Mouse (Mus musculus): ENCODE measurements around the gene Elmod2.
A peak's percentile ranks its signal among the peaks of the same experiment; 100 is the strongest.
"Not testable (repeated sequence)": the region's sequence is repeated elsewhere in the genome, so short reads cannot be mapped to it uniquely, and the experiment has no call there.

Gene Elmod2

DNA sequence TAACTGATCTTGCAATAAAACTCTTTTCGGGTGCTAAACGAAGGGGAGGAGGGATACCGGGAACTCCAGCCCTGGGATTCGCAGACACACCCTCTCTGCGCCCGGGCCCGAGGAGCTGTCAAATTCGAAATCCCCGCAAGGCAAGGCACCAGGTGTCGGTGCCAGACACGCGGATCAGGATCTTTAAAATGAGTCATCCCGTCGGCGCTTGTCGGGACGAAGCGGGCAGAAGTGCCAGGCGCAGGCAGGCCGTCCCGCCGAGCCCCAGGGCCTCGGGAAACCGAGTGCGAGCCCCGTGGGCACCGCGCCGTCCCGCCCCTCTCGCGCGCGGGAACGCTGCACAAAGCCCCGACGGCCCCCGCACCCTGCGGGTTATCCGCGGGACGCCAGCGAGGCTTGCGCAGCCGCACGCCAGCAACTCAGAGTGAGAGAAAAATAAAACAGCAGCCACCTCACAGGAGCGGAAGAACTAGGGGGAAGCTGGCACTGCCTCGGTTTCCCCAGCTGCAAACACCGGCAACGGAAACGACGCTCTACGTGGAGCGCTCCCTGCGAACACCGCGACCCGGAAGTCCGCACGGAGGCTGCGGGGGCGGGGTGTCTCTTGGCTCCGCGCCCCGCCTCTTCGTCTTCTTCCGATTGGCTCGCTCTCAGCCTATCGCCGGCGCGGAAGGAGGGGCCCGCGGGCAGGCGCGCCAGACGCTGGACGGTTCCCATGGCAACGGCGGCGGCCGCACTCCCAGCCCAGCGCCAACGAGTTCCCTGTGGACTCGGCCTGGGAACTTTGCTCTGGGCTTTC, at the start of gene Elmod2:
Gene Elmod2, minus strand, starts transcription at position 588 of the 799 bp plus-strand sequence.
- peak; percentile 87 to 94 for DNase-seq (ENCODE audit: low spot score in 2 of 2)

DNA sequence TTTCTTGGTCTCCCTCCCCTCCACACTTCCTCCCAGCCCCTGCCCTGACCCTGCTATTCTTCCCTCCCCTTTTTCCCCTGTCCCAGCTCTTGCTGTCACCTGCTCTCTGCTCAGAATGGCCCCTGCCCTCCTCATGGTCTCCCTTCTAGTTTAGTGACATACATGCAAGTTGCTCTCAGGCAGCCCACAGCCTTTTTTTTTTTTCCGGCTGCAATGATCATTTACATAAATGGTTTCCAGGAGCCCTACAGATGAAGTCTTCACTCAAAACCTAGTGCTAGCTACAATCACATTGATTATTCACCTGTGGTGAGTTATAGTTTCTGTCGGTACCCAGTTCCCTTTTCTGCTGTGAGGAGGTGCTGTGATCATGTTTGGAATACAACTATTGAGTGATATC, 48.7 kb upstream of the Elmod2 start:
- DNase-seq (ENCODE audit: low spot score in 2 of 2) = no peak

DNA sequence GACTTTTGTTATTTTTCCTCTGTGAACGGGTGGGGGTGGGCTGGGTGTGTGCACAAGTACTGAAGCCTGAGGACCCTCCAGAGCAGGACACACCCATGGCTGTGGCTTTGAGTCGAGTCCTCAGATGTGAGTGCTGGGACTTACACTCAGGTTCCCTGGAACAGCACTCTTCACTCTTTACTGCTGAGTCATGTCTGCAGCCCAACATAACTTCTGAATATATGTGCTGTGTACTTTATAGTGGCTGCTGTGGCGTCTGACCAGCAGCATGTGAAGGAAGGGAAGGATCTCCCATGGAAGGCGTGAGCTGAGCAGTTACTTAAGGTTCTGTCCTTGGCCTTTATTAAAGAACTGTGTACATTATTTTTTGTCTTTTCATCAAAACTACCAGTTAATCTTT, 47.9 kb upstream of the Elmod2 start:
- no peak for DNase-seq (ENCODE audit: low spot score in 2 of 2)

GRCm38 (mm10) chr8:83377231-83377630, 44.9 kb upstream of the Elmod2 start:
- DNase-seq (ENCODE audit: low spot score in 2 of 2) = no peak

DNA sequence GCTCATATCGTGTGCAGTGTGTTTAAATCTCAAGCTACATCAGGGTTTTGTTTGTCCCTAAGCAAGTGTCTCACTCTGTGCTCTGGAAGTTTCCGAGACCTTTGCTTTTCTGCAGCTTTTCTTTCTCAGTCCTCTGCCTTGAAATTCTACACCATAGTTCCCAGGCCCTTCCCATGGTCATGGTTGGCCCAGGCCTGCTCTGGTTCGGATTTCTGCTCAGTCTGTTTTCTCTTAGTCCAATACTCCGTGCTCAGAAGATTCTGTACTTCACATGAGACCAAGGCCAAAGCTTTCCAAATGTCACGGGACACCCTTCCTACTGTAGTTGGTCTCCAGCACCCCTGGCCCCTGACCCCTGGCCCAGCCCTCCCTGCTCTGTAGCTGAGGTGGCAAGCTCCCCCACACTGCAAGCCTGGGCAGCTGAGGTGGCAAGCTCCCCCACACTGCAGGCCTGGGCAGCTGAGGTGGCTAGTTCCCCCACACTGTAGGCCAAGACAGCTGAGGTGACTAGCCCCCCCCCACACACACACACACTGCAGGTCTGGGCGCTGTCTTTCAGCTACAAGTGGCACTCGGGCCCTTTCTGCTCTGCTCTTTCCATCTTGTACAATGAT, 31.0 kb upstream of the Elmod2 start:
- DNase-seq (ENCODE audit: low spot score in 2 of 2) = no peak

DNA sequence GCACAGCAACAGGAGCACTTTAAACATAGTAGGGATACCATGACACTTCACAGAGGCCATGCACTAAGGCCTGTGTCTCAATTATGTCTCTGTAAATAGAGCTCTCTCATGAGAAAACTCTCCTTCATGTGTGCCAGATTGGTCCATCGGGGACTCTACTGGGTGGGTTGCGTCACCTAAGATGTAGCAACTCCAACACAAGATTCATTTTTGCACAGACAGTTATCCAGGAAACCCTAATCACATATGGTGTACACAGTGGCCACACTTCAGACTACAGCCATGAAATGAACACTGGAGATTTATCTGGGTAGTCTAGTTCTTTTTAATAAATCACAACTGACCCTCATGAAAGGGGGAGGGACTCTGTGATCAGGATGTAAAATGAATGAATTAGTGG, 19.0 kb upstream of the Elmod2 start:
- DNase-seq (ENCODE audit: low spot score in 2 of 2) = no peak

DNA sequence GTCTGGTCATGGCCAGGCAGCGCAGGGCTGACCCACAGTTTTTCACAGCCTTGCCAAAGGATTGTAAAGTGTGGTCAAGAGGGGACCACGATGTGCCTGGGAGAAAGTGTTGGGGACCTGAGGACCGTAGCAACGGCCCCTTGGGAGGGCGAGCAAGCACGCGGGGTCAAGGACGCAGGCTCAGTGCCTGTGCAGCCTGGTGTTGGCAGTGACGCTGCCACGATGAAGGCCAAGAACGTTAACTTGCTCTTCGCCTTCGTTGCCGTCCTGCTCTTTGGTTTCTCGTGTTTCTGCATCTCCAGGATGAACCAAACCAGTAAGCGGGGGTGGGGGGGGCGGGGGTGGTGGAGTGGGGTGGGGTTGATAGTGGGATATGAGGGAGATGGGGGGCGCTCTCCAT, 16.0 kb upstream of the Elmod2 start, which contains the start of gene Mgat4d:
Gene Mgat4d, plus strand, starts transcription at position 209 of the 400 bp plus-strand sequence.
- no peak for DNase-seq (ENCODE audit: low spot score in 2 of 2)

DNA sequence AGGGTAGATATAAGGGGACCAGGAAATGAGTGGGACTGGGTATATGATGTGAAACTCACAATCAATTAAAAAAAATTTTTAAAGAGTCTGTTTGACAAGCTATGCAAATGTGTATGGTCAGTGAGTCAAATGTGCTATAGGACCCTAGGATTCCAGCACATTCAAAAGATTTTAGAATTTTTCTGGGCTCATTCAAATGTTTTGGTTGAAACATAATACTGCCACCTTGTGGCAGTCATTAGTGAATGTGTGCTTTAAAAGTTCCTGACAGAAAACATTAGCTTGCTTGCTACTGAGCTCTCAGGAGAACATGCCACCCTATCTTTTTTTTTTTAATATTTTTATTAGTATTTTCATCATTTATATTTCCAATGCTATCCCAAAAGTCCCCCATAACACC, 10.4 kb upstream of the Elmod2 start:
- DNase-seq (ENCODE audit: low spot score in 2 of 2) = no peak

- DNase-seq (ENCODE audit: low spot score in 2 of 2) = no peak
Measured at GRCm38 (mm10) chr8:83342076-83342475, 9.8 kb upstream of the Elmod2 start.

DNA sequence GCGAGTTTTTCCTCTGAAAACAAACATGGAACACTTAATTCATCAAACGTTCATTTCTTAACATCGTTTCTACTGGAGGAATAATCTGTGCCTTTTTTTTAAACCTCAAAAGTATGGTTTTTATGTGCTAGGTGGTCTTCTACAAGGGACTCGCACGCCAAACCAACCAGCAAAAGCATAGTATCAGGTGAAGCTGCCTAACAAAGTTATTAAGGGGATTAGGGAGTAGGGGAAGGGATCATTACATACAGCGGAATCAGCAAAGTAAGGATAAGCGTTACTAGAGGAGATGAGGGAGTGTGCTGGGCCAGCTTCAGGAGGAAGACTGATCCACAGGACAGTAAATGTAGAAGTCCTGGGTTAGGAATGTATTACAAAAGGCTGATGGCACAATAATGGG, 578 bp upstream of the Elmod2 start:
- DNase-seq (ENCODE audit: low spot score in 2 of 2) = no peak

DNA sequence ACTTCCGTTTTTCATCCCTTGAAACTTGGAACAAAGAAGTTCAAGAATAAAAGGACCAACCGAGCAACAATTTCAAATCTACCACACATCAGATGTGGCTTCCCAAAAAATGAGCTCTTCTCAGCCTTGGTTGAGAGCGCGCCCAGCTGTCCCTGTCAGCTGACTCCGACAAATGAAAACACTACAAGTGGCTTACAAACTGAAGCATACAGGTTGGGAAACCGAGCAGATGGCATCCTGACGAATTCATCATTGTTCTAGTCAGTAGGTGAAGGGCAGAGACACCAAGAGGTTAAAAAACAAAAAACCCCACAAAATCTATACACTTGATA, 753 bp downstream of the Elmod2 start:
- DNase-seq (ENCODE audit: low spot score in 2 of 2) = peak in 1 of 2 experiments; percentile 15

GRCm38 (mm10) chr8:83327889-83328288, 4.4 kb downstream of the Elmod2 start:
- DNase-seq (ENCODE audit: low spot score in 2 of 2) = no peak

DNA sequence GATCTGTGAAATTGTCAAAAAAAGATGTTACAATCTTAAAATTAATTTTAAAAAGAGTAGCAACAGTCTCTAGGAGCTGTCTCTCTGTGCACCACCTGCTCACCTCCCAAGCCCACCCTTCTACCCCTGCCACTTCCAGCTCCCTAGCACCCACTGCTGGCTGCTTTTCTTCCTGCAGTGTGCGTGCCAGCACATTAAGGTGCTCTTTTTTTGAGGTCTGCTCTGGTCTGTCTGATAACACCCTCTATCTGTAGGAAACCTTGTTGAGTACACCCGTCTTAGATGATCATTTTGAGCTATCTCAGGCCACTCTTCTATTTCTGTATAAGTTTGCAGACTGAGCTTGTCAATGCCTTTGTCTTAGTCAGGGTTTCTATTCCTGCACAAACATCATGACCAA, 9.2 kb downstream of the Elmod2 start:
- DNase-seq (ENCODE audit: low spot score in 2 of 2) = no peak

DNA sequence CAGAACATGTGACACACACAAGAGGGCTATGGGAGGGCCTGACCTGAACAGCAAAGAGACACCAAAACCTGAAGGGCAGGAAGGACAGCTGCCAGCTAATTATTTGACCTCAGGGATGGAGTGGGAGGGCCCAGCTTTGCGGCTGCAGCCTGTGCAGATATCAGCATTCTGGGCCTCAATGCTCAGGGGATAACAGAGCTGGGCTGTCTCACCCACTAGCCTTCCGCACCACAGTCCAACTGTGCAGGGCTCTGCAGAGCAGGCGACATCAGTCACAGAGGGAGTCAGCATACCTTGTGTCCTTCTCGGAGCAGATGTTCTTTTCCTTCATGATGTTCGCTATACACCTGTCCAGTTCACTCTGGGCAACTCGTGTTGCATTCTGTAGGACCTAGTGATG, 9.9 kb downstream of the Elmod2 start:
- no peak for DNase-seq (ENCODE audit: low spot score in 2 of 2)

GRCm38 (mm10) chr8:83320543-83320942, 11.7 kb downstream of the Elmod2 start:
- no peak for DNase-seq (ENCODE audit: low spot score in 2 of 2)

DNA sequence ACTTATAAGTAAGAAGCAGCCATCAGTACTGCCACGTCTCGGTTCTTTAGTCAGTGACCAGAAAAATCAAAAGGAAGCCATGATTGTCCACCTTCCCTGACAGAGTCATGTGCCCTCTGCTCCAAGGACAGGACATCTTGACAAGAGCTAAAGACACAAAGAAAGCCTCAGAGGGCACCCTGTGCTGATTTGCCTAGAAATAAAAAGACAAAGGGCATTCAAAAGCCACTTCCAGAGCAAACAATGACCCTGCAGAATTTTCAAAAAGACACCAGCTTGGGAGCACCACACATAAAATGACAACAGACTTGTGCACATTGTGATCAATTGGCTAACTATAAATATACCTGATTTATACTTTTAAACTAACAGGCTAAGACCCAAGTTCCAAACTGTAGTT, 16.6 kb downstream of the Elmod2 start:
- DNase-seq (ENCODE audit: low spot score in 2 of 2) = no peak

GRCm38 (mm10) chr8:83315084-83315483, 17.2 kb downstream of the Elmod2 start:
- not testable (repeated sequence) for DNase-seq (ENCODE audit: low spot score in 2 of 2)

GRCm38 (mm10) chr8:83309836-83310235, 22.4 kb downstream of the Elmod2 start:
- DNase-seq (ENCODE audit: low spot score in 2 of 2) = no peak

DNA sequence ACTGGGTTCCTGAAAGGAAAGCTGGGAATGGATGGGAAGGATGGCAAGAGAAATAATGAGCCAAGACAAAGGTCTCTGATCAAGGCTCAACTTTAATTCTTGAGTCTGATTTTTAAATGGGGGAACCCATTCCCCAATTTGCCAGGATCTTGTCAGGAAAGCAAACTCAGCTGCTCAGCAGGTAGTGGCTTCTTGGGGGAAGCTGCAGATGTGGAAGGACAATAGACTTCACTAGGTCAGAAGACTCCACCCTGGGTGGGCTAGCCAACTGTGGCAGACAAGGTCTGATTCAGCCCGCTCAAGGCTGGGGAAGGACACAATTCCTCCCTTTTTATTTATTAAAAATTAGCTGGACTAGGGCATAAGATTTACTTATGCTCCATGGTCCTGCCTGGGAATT, 27.3 kb downstream of the Elmod2 start:
- no peak for DNase-seq (ENCODE audit: low spot score in 2 of 2)

DNA sequence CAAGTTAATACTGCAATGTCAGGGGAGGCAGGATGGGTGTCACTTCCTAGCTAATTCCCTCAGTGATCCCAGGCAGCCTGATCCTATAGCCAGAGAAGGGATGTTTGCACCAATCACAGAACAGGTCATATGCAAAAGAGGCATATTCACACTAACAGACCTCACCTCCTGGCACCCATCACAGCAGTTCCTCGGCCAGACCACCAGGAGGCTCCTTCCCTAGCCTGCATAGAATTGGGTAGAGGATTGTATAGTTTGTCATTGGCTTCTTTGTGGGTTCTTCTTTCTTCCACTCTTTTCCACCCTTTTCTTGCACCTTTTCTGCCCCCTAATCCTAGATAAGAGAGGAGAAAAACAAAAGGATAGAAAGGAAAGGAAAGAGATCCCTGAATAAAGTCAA, 32.2 kb downstream of the Elmod2 start:
- no peak for DNase-seq (ENCODE audit: low spot score in 2 of 2)

DNA sequence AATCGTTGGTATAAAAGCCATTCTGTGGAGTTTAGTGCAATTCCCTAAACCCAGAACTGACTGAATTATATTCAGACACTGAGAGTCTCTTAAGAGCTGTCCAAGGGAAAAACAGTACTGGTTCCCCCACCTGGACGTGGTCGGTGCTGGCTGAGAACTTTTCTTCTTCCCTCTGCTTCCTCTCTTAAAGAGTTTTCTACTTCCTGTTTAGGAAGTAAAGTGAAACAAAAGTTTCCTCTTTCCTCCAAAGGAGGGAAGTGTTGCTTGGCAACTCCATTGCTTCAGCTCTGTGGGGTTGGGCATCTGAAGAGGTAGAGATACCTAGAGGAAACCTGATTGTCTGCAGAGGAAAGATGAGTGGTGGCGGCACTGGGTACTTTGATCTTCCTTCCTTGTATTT, 34.9 kb downstream of the Elmod2 start:
- no peak for DNase-seq (ENCODE audit: low spot score in 2 of 2)

DNA sequence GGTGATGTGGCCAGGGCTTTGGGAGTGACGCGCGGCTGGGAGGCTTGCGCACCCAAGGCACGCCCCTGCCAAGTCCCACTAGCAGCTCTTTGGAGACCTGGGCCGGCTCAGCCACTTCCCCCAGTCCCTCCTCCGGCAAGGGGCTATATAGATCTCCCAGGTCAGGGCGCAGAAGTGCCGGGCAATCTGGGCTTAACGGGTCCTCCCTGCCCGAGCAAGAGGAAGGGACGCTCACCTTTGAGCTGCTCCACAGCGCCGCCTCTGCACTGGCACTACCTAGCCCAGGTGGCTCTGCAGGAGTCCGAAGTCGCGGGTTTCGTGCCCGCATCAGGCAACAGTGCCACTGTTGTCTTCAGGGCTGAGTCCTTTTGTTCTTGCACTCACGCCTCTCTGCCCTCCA, 42.1 kb downstream of the Elmod2 start, which contains the start of gene Ucp1:
Gene Ucp1, plus strand, starts transcription at position 177 of the 400 bp plus-strand sequence.
- DNase-seq (ENCODE audit: low spot score in 2 of 2) = no peak

DNA sequence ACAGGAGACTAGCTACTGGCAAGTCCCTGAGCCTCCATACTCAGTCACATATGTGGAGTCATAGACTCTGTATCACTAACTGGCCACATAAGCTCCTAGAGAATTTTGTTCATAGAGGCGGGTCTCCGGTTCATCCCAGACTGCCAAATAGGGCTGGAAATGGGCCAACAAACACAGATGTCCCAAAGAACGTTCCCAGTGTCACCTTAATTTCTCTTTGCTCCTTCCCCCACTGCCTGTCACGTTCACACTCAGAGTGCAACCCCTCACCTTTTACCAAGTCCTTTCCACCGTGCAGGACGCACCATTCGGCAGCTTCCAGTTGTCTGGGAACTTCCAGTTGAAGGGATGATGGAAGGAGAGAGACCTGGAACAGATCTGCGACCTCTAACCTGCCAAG, 46.9 kb downstream of the Elmod2 start:
- DNase-seq (ENCODE audit: low spot score in 2 of 2) = no peak

DNA sequence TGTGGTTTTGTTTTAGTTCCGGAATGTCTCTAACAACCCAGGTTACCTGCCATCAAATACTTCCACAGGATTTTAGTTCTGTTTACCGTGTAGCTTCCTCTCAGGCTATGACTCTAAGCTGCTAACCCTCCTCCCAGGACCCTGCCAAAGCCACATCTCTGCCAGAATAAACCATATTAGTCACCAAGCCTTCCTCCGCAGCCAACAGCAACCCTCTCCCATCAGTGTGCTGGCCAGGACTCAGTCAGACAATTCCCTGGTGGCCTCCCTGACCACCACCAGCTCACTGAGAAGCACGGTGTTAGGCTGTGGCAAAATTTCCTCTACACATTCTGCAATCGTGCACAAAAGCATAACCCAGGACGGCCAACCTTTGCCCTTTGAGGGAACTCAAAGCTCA, 53.9 kb downstream of the Elmod2 start:
- DNase-seq (ENCODE audit: low spot score in 2 of 2) = no peak

Data from left cerebral cortex, adult 9 months (tissue).